Mouse (Mus musculus) limb, embryonic 10.5 days (tissue): ENCODE measurements around the gene Adck1. TPM values are rescaled to one million over a fixed set of nuclear protein-coding genes. Genes with fewer than 3 reads are reported as not detected.

ENCODE experiments used
- DNase-seq: peaks from one replicate; pipeline ENCODE4 v3.0.0-alpha.2; 2017; ENCODE audit warnings: low spot score
- H3K27ac ChIP-seq: fragments of 300-500 bp; sonication (generic); 2 replicates; pipeline ENCODE4 v1.5.1; 2016; ENCODE audit warnings: mild to moderate bottlenecking
- H3K27me3 ChIP-seq: fragments of 300-500 bp; sonication (generic); 2 replicates; pipeline ENCODE4 v1.6.1; 2016; ENCODE audit warnings: low read depth, mild to moderate bottlenecking; ENCODE audit not compliant: poor library complexity, severe bottlenecking
- H3K36me3 ChIP-seq: fragments of 300-500 bp; sonication (generic); 2 replicates; pipeline ENCODE4 v1.6.1; 2016; ENCODE audit warnings: mild to moderate bottlenecking, moderate library complexity
- H3K4me1 ChIP-seq: fragments of 300-500 bp; sonication (generic); 2 replicates; pipeline ENCODE4 v1.6.1; 2016
- H3K4me3 ChIP-seq: fragments of 300-500 bp; sonication (generic); 2 replicates; pipeline ENCODE4 v1.5.1; 2016; ENCODE audit warnings: mild to moderate bottlenecking, moderate library complexity
- H3K9me3 ChIP-seq: fragments of 300-500 bp; sonication (generic); replicated peaks from 2 replicates; pipeline ENCODE4 v1.6.1; 2016; ENCODE audit warnings: mild to moderate bottlenecking
- WGBS: fragments of 180-500 bp; shearing (Covaris S2); methylation state at CpG from one replicate; pipeline ENCODE4 v1.1.7; 2016; 5-methylcytosine and 5-hydroxymethylcytosine counted together
- polyA plus RNA-seq: library from polyadenylated mRNA; unstranded; fragments of >200 nt; fragmentation: Nextera tagmentation; extraction: Ambion mirVana; gene quantifications from 2 replicates; pipeline ENCODE4 v1.2.1, GENCODE M21; 2016

Gene Adck1
- polyA plus RNA-seq, 1 experiment from 2014 or later, result 21.8 TPM

GRCm38 (mm10) chr12:88436962-88437750, 76.8 kb downstream of the Adck1 start:
- H3K9me3 ChIP-seq, result no peaks in the 10 kb centered on the region
- 90% methylated on average over 15 of the region's 15 CpGs for WGBS
- no peaks in the 10 kb centered on the region for H3K36me3 ChIP-seq
- peaks cover 5% of the 10 kb centered on the region for H3K4me1 ChIP-seq
- H3K4me3 ChIP-seq, result no peak overlapping the region
- no peak overlapping the region for H3K27ac ChIP-seq
- no peaks in the 10 kb centered on the region for H3K27me3 ChIP-seq
- no peak for DNase-seq

DNA sequence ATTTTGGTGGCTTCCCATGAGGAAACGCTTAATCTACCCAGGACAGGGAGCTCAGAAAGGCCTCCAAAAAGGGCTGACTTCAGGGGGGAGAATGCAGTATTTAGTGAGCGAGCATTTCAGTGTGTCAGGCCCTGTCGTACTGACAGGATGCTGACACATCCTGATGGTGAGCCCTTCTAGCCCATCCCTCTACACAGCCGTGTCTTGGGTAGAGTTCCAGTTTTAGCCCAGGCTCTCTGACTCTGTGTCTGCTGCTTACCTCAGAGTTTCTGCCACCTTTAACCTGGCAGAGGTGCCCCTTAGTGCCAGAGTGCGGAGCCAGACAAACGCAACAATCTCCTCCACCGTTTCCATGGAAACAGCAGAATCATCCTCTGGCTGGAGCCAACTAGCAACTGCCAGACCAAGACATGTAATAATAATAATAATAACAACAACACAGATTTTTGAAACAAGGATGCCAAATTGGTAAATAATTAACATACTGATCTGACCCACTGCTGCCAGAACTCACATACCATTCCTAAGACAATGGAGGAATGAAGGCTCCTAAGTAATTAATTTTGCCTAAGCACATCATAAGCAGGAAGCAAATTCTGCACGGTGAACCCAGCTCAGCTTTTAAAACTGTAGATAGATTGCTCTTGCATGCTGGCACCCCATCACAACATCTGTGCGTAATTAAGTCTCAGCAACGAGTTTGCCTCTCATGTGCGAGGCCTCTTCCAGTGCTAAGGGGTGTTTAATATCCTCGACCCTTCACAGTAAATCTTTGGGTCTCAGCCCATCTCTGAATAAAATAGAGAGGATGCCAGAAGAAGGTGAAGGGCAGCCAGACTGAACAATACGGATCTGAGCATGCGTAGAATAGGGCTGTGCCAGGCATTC, 81.8 kb downstream of the Adck1 start:
- Histone ChIP-seq H3K36me3 (no peaks in the 10 kb centered on the region), H3K27ac (no peak overlapping the region), H3K4me1 (peaks cover 16% of the 10 kb centered on the region), H3K9me3 (no peaks in the 10 kb centered on the region), H3K4me3 (no peak overlapping the region), H3K27me3 (no peaks in the 10 kb centered on the region)
- DNase-seq, result no peak
- WGBS, result 64% methylated on average over 14 of the region's 14 CpGs

GRCm38 (mm10) chr12:88444040-88444439, 83.7 kb downstream of the Adck1 start:
- H3K9me3 ChIP-seq, result no peaks in the 10 kb centered on the region
- H3K4me3 ChIP-seq, result no peak overlapping the region
- H3K36me3 ChIP-seq, result no peaks in the 10 kb centered on the region
- no peaks in the 10 kb centered on the region for H3K27me3 ChIP-seq
- 96% methylated on average over 5 of the region's 5 CpGs for WGBS
- H3K4me1 ChIP-seq, result peaks cover 16% of the 10 kb centered on the region
- DNase-seq, result no peak
- no peak overlapping the region for H3K27ac ChIP-seq

DNA sequence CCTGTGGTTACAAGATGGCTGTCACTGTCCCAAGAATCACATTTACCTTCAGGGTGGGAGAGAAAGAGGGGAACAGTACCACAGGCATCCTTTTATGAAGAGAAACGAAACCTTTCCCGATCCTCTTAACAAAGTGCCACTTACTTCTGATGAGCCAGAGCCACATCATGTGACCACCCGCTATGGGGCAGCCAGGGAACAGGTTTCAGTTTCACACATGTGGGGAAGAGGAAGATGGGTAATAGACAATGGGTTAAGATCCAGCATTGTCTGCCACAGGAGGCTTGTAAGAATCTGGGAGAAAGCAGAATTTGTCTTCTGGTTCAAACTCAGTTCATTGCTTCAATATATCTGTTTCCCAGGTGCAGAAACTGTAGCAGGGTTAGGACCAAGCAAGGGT, 85.1 kb downstream of the Adck1 start:
- Histone ChIP-seq H3K27ac (no peak overlapping the region), H3K4me3 (no peak overlapping the region), H3K27me3 (no peaks in the 10 kb centered on the region), H3K36me3 (peaks cover 4% of the 10 kb centered on the region; the same call in 1 of the 2 replicates), H3K4me1 (peaks cover 16% of the 10 kb centered on the region), H3K9me3 (no peaks in the 10 kb centered on the region)
- WGBS, result 93% methylated on average over 3 of the region's 3 CpGs
- DNase-seq, result no peak

- H3K27ac ChIP-seq, result no peak overlapping the region
- H3K36me3 ChIP-seq, result peaks cover 4% of the 10 kb centered on the region; the same call in 1 of the 2 replicates
- H3K9me3 ChIP-seq, result no peaks in the 10 kb centered on the region
- H3K4me3 ChIP-seq, result no peak overlapping the region
- no peak for DNase-seq
- H3K4me1 ChIP-seq, result no peaks in the 10 kb centered on the region
- 93% methylated on average over 4 of the region's 4 CpGs for WGBS
- no peaks in the 10 kb centered on the region for H3K27me3 ChIP-seq
These were observed 90.6 kb downstream of the Adck1 start for GRCm38 (mm10) chr12:88450658-88451563.

- Histone ChIP-seq H3K4me1 (no peaks in the 10 kb centered on the region), H3K4me3 (no peak overlapping the region), H3K27me3 (no peaks in the 10 kb centered on the region), H3K36me3 (peaks cover under 1% of the 10 kb centered on the region; the same call in 1 of the 2 replicates), H3K27ac (no peak overlapping the region), H3K9me3 (no peaks in the 10 kb centered on the region)
- DNase-seq, result no peak
- WGBS, result 64% methylated on average over 12 of the region's 12 CpGs
These were observed 94.5 kb downstream of the Adck1 start for GRCm38 (mm10) chr12:88454701-88455410.

- Histone ChIP-seq H3K9me3 (no peaks in the 10 kb centered on the region), H3K27me3 (no peaks in the 10 kb centered on the region), H3K27ac (no peak overlapping the region), H3K36me3 (peaks cover 4% of the 10 kb centered on the region; the same call in 1 of the 2 replicates), H3K4me3 (no peak overlapping the region), H3K4me1 (no peaks in the 10 kb centered on the region)
- 92% methylated on average over 1 of the region's 1 CpGs for whole genome bisulfite sequencing
- no peak for DNase-seq
These were observed 96.7 kb downstream of the Adck1 start for GRCm38 (mm10) chr12:88457021-88457420.

GRCm38 (mm10) chr12:88458936-88459335, 98.6 kb downstream of the Adck1 start:
- H3K27ac ChIP-seq, result no peak overlapping the region
- DNase-seq, result no peak
- no peaks in the 10 kb centered on the region for H3K27me3 ChIP-seq
- no peaks in the 10 kb centered on the region for H3K4me1 ChIP-seq
- H3K9me3 ChIP-seq, result no peaks in the 10 kb centered on the region
- peaks cover 4% of the 10 kb centered on the region; the same call in 1 of the 2 replicates for H3K36me3 ChIP-seq
- H3K4me3 ChIP-seq, result no peak overlapping the region
- WGBS, result 95% methylated on average over 12 of the region's 12 CpGs

DNA sequence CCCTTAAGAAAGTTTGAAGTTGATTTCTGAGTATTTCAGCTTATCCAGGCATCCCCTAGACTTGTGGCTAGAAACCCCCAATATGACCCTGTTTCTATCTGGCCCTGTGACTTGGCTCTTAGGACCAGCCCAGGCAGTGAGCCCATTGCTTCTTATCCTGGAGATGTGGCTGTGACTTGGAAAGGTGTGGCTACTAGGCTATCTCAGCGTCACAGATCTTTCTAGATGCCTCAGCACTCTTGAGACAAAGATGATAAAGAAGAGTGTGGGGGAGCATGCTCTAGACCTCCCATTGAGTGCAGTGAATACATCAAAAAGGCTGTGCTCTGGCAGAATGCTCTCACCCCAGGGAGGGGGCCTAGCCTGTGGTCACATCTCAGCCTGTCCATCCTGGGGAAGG, 99.1 kb downstream of the Adck1 start:
- H3K4me3 ChIP-seq, result no peak overlapping the region
- H3K27me3 ChIP-seq, result no peaks in the 10 kb centered on the region
- DNase-seq, result no peak
- WGBS, result 83% methylated on average over 1 of the region's 1 CpGs
- no peak overlapping the region for H3K27ac ChIP-seq
- no peaks in the 10 kb centered on the region for H3K9me3 ChIP-seq
- H3K36me3 ChIP-seq, result peaks cover 4% of the 10 kb centered on the region; the same call in 1 of the 2 replicates
- no peaks in the 10 kb centered on the region for H3K4me1 ChIP-seq

- Histone ChIP-seq H3K4me3 (no peak overlapping the region), H3K27me3 (no peaks in the 10 kb centered on the region), H3K27ac (no peak overlapping the region), H3K36me3 (peaks cover 4% of the 10 kb centered on the region; the same call in 1 of the 2 replicates), H3K9me3 (no peaks in the 10 kb centered on the region), H3K4me1 (no peaks in the 10 kb centered on the region)
- no peak for DNase-seq
- WGBS, result 93% methylated on average over 6 of the region's 6 CpGs
These were observed 100.7 kb downstream of the Adck1 start for GRCm38 (mm10) chr12:88461026-88461425.

- WGBS, result 83% methylated on average over 10 of the region's 10 CpGs
- H3K36me3 ChIP-seq, result peaks cover 4% of the 10 kb centered on the region; the same call in 1 of the 2 replicates
- DNase-seq, result no peak
- no peak overlapping the region for H3K27ac ChIP-seq
- no peaks in the 10 kb centered on the region for H3K4me1 ChIP-seq
- H3K9me3 ChIP-seq, result no peaks in the 10 kb centered on the region
- H3K27me3 ChIP-seq, result no peaks in the 10 kb centered on the region
- no peak overlapping the region for H3K4me3 ChIP-seq
These were observed 103.4 kb downstream of the Adck1 start for GRCm38 (mm10) chr12:88463588-88464290.
